Mouse (Mus musculus): ENCODE data around the gene Tmem33.

Gene Tmem33

GRCm38 (mm10) chr5:67260531-67261371 lies at the start of gene Tmem33:
TSS of gene Tmem33 (plus strand) at chr5:67260565.
- peak; percentile 98 for DNase-seq (ENCODE audit: low spot score)

GRCm38 (mm10) chr5:67213168-67213567 lies 47.2 kb upstream of the Tmem33 start:
- DNase-seq (ENCODE audit: low spot score) = no peak

DNA sequence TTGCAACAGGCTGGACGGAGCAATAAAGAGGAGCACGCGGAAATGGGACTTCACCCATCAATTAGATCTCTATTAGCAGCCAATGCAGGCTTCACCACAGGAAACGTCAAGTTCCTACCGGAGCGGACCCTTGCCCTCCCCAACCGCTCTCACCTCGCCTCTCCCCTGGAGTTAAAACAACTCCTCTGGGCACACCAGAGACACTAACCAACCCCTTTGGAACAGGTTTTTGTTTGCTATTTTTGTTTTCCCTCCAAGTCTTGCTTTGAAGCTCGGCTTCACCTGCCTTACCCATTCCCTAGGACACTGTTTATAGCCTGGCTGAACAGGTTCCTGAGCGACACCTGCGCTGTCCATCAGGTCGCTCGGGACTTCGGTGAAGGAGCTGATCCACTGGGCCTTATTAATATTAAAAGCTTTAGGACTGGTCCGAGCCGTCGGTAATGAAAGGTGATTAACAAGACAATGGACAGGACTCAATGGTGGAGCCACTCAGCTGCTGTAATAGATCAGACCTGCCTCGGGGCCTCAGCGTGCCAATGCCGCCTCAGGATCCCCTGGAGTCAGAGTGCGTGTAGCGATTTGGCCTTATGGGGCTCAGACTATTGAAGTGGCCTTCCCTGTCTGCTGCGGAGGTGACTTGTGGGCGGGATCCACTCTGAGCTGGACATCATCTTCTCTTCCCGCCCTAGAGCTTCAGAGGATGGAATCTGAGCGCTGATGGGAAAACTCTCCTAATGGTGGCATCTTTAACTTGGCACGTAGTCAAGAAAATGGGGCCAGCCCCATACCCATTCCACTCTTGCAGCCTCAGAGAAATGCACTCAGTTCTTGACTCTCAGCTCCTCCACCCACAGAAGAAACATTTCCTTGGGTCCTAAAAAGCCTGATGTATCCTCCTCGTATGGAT lies 45.0 kb upstream of the Tmem33 start:
- no peak for DNase-seq (ENCODE audit: low spot score)

GRCm38 (mm10) chr5:67216031-67216778 lies 44.2 kb upstream of the Tmem33 start:
- no peak for DNase-seq (ENCODE audit: low spot score)

- no peak for DNase-seq (ENCODE audit: low spot score)
Observed at GRCm38 (mm10) chr5:67216779-67217095, 43.6 kb upstream of the Tmem33 start.

GRCm38 (mm10) chr5:67221901-67222300 lies 38.5 kb upstream of the Tmem33 start:
- no peak for DNase-seq (ENCODE audit: low spot score)

GRCm38 (mm10) chr5:67222440-67223390 lies 37.6 kb upstream of the Tmem33 start:
- DNase-seq (ENCODE audit: low spot score) = no peak

DNA sequence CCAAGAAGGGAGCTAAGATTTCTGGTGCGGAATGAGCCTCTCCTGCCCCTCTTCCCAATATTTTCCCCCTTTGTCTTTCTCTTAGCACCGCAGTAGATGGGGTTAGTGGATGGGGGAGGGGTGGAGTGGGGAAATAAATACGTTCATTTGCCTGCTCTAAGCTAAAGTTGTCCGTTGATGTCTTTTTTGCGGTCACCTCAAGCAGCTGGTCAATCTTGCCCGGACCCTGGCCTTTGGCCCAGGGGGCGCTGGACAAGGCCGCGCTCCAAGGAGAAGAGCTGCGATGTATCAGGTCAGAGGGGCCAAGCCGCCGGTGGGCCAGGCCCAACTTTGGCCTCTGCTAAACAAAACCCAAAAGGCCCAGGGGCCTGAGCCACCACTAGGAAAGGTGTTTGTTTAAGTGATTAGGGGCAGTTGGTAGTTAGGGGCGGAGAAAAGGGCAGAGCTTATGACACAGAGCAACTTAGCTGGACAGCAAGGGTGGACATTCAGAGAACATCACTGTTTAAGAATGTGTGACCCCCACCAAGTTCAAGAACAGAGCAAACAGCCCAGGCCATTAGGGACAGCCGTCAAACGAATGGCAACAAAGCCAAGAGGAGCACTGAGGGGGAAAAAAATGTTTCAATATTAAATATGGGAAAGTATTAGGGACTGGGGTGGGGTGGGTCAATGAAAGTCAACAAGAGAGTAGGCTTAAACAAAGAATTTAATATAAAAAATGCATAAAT lies 36.8 kb upstream of the Tmem33 start:
- DNase-seq (ENCODE audit: low spot score) = no peak

GRCm38 (mm10) chr5:67224122-67224502 lies 36.3 kb upstream of the Tmem33 start:
- DNase-seq (ENCODE audit: low spot score) = no peak

- no peak for DNase-seq (ENCODE audit: low spot score)
Observed at GRCm38 (mm10) chr5:67225758-67226157, 34.6 kb upstream of the Tmem33 start.

GRCm38 (mm10) chr5:67227261-67227660 lies 33.1 kb upstream of the Tmem33 start:
- DNase-seq (ENCODE audit: low spot score) = no peak

- DNase-seq (ENCODE audit: low spot score) = no peak
Observed at GRCm38 (mm10) chr5:67227682-67228444, 32.5 kb upstream of the Tmem33 start.

DNA sequence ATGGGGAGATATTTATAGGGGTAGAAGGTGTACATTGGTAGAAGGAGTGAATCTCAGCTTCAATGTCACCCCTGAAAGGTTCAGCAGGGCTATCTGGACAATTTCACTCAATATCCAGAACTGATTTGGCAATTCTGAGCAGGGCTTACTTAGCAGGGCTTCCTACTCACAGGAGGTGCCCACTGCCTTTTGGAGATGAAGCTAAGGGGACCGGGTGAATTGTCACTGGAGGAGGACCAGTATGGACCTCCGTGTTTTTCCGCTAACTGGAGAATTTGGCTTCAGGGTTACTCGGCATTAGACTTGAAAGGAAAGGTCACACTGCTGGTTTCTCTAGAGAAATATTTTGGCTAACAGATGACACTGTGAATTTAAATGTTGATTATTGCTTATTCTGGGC lies 25.7 kb upstream of the Tmem33 start:
- DNase-seq (ENCODE audit: low spot score) = no peak

GRCm38 (mm10) chr5:67235462-67235861 lies 24.9 kb upstream of the Tmem33 start:
- DNase-seq (ENCODE audit: low spot score) = no peak

GRCm38 (mm10) chr5:67236601-67237000 lies 23.8 kb upstream of the Tmem33 start:
- DNase-seq (ENCODE audit: low spot score) = no peak

- peak; percentile 16 for DNase-seq (ENCODE audit: low spot score)
Observed at GRCm38 (mm10) chr5:67238303-67238702, 22.1 kb upstream of the Tmem33 start.

- no peak for DNase-seq (ENCODE audit: low spot score)
Observed at GRCm38 (mm10) chr5:67241713-67242112, 18.7 kb upstream of the Tmem33 start.

DNA sequence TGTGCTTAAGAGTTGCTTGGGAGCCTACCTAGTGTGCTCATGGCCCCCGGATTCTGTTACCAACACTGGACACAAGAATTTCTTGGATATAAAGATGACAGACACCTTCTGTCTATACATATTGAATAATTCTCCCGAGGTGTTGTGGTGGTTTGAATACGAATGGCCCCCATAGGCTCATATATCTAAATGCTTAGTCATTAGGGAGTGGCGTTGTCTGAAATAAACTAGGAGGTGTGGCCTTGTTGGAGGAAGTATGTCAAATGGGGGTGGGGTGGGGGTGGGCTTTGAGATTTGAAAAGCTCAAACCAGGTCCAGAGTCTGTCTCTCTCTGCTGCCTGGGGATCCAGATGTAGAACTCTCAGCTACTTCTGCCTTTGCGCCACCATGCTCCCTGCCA lies 17.1 kb upstream of the Tmem33 start:
- no peak for DNase-seq (ENCODE audit: low spot score)

DNA sequence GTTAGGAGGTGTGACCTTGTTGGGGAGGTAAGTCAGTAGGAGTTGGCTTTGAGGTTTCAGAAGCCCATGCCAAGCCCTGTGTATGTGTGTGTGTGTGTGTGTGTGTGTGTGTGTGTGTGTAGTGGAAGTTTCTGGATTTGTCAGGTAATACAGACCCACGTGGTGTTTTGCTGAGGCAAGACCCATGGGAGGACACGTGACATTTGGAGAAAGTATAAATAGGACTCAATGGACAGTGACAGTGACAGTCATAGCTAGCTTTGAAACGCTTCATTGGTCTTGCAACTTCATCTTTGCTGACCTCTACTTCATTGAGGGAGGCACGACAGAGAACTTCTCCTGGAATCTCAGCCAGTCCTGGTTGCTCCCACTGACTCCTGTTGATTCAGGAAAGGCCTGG lies 8.1 kb upstream of the Tmem33 start:
- no peak for DNase-seq (ENCODE audit: low spot score)

GRCm38 (mm10) chr5:67255664-67256063 lies 4.7 kb upstream of the Tmem33 start:
- no peak for DNase-seq (ENCODE audit: low spot score)
